Mouse (Mus musculus) ES-E14 (cell line): ENCODE data around the gene 1700037C18Rik. TPM values are rescaled to one million over a fixed set of nuclear protein-coding genes. Genes with fewer than 3 reads are reported as not detected.
A peak's percentile ranks its signal among the peaks of the same experiment; 100 is the strongest.

Experiments
- DNase-seq: peaks from one replicate; pipeline ENCODE4 v3.0.0-alpha.2; 2013; ENCODE audit warnings: low read depth, low spot score
- H3K27ac ChIP-seq: 2 replicates; pipeline ENCODE4 v1.5.1; 2012; ENCODE audit warnings: low read depth, mild to moderate bottlenecking, low read length, moderate library complexity, mixed read lengths; ENCODE audit not compliant: poor library complexity, insufficient read depth, severe bottlenecking
- H3K36me3 ChIP-seq: 2 replicates; pipeline ENCODE4 v1.6.1; 2012; ENCODE audit warnings: mild to moderate bottlenecking, low read length, moderate library complexity, mixed read lengths; ENCODE audit not compliant: control insufficient read depth, poor library complexity, insufficient read depth, severe bottlenecking
- H3K4me1 ChIP-seq, 2 experiments: fragments of 150-350 bp in 1 of 2; sonication (generic) in 1 of 2; 2 replicates each; pipeline ENCODE4 v1.6.1; 2012; ENCODE audit warnings: low read length in 2 of 2, mild to moderate bottlenecking in 1 of 2, mixed read lengths in 1 of 2; ENCODE audit not compliant: control insufficient read depth in 2 of 2, insufficient read depth in 2 of 2, poor library complexity in 1 of 2
- H3K4me3 ChIP-seq, 2 experiments: fragments of 150-350 bp in 1 of 2; sonication (generic) in 1 of 2; 2 replicates each; pipeline ENCODE4 v1.5.1; 2012; ENCODE audit warnings: low read length in 2 of 2, low read depth in 1 of 2, mild to moderate bottlenecking in 1 of 2, mixed read lengths in 1 of 2; ENCODE audit not compliant: insufficient read depth in 1 of 2, poor library complexity in 1 of 2, severe bottlenecking in 1 of 2
- H3K9ac ChIP-seq: 2 replicates; pipeline ENCODE4 v1.6.1; 2012; ENCODE audit warnings: low read depth, mild to moderate bottlenecking, low read length, mixed read lengths; ENCODE audit not compliant: poor library complexity, insufficient read depth, severe bottlenecking
- H3K9me3 ChIP-seq: fragments of 150-350 bp; sonication (generic); 2 replicates; pipeline ENCODE4 v1.6.1; 2012; ENCODE audit warnings: low read depth, mild to moderate bottlenecking, low read length; ENCODE audit not compliant: control insufficient read depth, insufficient read depth
- CHD2 ChIP-seq: IDR thresholded peaks from 2 replicates; pipeline ENCODE4 v1.6.1; 2014; ENCODE audit warnings: mild to moderate bottlenecking, low read depth, low read length, inconsistent platforms
- HCFC1 ChIP-seq: IDR thresholded peaks from 2 replicates; pipeline ENCODE4 v1.6.1; 2012; ENCODE audit warnings: low read length, inconsistent platforms, borderline replicate concordance; ENCODE audit not compliant: insufficient read depth
- MAFK ChIP-seq: IDR thresholded peaks from 2 replicates; pipeline ENCODE4 v1.6.1; 2014; ENCODE audit warnings: mild to moderate bottlenecking, low read depth, low read length, inconsistent platforms; ENCODE audit not compliant: insufficient read depth
- ZC3H11A ChIP-seq: IDR thresholded peaks from 2 replicates; pipeline ENCODE4 v1.6.1; 2012; ENCODE audit warnings: low read depth, mild to moderate bottlenecking, inconsistent platforms, low read length, borderline replicate concordance
- ZNF384 ChIP-seq: IDR thresholded peaks from 2 replicates; pipeline ENCODE4 v1.6.1; 2012; ENCODE audit warnings: low read depth, low read length, inconsistent platforms
- in situ Hi-C, 2 experiments: fragments of 600-800 bp; cut with MboI; formaldehyde crosslinking; loops; one replicate each; pipeline ENCODE4 v1.15.1; 2025; ENCODE audit warnings: low sequenced_read_pairs in 2 of 2, inconsistent platforms in 1 of 2; ENCODE audit not compliant: unreplicated experiment in 2 of 2
- total RNA-seq: library from RNA; depleted of rRNA; stranded (reverse); fragments of 300-350 nt; gene quantifications from 2 replicates; pipeline ENCODE4 v1.2.3, GENCODE M21; 2012

Gene 1700037C18Rik
- total RNA-seq, 1 experiment: 1.7 TPM

DNA sequence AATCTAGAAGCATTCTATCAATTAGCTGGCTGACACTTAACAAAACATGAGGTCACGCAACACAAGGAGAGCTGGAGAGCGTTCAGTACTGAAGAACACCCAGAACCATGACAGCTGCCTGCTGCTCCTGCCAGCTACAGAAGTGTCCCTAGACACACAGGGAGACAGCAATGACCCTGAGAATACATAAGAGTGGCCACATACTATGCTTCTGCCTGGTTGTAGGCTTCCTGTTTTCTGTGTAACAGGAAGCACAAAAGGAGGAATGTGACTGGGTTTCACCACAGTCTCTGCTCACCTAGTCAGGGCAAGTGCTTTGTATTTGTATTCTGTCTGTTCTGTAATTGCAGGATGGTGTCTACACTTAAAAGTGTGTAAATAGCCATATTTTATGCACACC lies 12.3 kb upstream of the 1700037C18Rik start:
- Histone ChIP-seq H3K4me1 (no peaks in the 10 kb centered on the region), H3K27ac (no peak overlapping the region), H3K36me3 (peaks cover 5% of the 10 kb centered on the region; the same call in 1 of the 2 replicates), H3K9ac (no peak overlapping the region), H3K4me3 (no peak overlapping the region), H3K9me3 (no peaks in the 10 kb centered on the region)
- TF ChIP-seq ZC3H11A (no peak), ZNF384 (no peak), CHD2 (no peak), HCFC1 (no peak), MAFK (no peak)
- DNase-seq: no peak
- in situ Hi-C loops: no loop called here

DNA sequence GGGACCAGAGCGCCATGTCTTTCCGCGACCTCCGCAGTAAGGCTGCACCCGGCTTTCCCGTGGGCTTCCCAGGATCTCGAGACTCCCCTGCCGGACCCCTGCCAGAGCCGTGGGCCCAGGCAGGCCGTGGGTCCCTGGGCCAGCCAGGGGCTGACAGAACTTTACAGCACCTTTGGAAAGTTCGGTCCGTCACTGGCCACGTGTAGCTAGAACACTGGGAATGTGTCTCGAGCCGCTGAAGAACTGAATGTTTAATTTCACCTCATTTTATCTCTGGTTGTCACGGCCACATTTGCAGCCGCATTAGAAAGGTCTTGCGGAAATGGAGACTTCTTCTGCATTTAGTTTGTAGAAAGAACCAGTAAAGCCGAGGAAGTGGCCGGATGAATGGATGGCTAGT lies 629 bp upstream of the 1700037C18Rik start:
- TF ChIP-seq ZNF384: no peak
- Histone ChIP-seq H3K9ac (peak overlapping the region; percentile 78), H3K27ac (no peak overlapping the region), H3K36me3 (no peaks in the 10 kb centered on the region), H3K9me3 (no peaks in the 10 kb centered on the region), H3K4me1 (no peaks in the 10 kb centered on the region), H3K4me3 (peak overlapping the region; percentile 71 to 80)
- DNase-seq: no peak
- in situ Hi-C loops: no loop called here

DNA sequence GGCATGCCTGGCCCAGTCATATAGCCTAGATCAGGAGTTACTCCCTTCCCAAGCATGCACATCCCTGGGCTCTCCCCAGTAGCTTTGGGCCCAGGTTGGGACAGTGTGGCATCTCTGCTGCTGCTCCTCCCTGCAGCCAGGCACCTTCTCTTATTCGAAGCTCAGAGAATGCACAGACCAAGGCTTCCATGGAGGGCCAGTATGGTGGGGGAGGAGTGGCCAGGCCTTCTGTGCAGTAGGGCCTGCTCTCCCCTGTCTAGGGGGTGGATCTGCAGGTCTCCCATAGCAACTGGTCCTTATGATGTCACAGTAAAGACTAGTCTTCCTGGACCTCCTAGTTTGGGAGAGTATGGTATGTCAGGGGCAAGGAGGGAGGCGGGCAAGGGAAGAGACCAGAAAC lies 1.0 kb downstream of the 1700037C18Rik start:
- no peaks in the 10 kb centered on the region; the same call in 1 of the 2 replicates for H3K36me3 ChIP-seq
- in situ Hi-C loops: no loop called here
- no peaks in the 10 kb centered on the region for H3K9me3 ChIP-seq
- no peaks in the 10 kb centered on the region for H3K4me1 ChIP-seq
- H3K9ac ChIP-seq: no peak overlapping the region
- TF ChIP-seq MAFK (no peak), ZC3H11A (no peak), ZNF384 (no peak), HCFC1 (no peak)
- no peak overlapping the region for H3K27ac ChIP-seq
- no peak overlapping the region for H3K4me3 ChIP-seq
- DNase-seq: no peak

DNA sequence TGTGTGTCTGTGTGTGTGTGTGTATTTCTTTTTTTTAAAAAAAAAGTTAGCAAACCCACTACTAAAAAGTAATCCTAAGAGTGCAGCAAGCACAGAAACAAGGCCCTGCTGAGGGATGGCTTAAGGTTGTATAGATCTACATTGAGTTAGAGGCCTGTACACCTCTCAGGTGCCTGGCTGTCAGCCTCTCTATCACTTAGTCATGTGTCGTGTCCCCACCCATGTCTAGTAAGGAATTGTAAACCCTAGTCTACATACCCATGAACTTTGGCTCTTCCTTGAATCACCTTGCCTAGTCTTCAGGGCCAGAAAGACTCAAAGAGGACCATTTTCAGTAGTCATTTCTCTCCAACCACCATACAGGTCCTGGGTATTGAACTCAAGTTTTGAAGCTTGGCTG lies 11.9 kb downstream of the 1700037C18Rik start:
- peaks cover 0 to 2% of the 10 kb centered on the region in 2 experiments; a peak in 1 of 4 replicates for H3K4me1 ChIP-seq
- in situ Hi-C loops: no loop called here
- no peak overlapping the region for H3K27ac ChIP-seq
- TF ChIP-seq CHD2 (no peak), ZC3H11A (no peak), HCFC1 (no peak), MAFK (no peak), ZNF384 (no peak)
- DNase-seq: no peak
- H3K9me3 ChIP-seq: no peaks in the 10 kb centered on the region
- peaks cover 17% of the 10 kb centered on the region for H3K36me3 ChIP-seq
- no peak overlapping the region for H3K4me3 ChIP-seq
- H3K9ac ChIP-seq: no peak overlapping the region

DNA sequence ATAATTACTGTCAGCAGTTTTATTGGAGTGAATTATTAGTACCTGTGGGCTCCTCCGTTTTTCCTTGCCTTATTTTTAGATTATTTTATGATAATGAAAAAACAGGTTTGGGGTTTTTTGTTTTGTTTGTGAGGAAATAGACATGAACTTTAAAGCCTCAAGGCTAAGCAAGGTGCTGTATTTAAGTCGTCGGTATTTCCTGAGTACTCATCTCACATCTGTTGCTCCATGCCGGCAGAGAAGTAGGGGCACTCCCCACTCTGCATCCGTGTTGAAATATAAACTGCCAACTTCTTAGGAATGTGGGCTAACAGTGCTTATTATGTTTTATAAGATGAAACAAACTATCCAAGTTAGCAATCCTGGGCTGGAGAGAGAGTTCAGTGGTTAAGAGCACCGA lies 12.4 kb downstream of the 1700037C18Rik start:
- H3K4me1 ChIP-seq: peaks cover 0 to 2% of the 10 kb centered on the region in 2 experiments; a peak in 1 of 4 replicates
- no peak overlapping the region for H3K27ac ChIP-seq
- TF ChIP-seq CHD2: no peak
- TF ChIP-seq MAFK: no peak
- TF ChIP-seq ZNF384: no peak
- TF ChIP-seq ZC3H11A: no peak
- no peak for TF ChIP-seq HCFC1
- H3K4me3 ChIP-seq: no peak overlapping the region
- no peak overlapping the region for H3K9ac ChIP-seq
- no peak for DNase-seq
- peaks cover 16% of the 10 kb centered on the region for H3K36me3 ChIP-seq
- in situ Hi-C loops: no loop called here
- H3K9me3 ChIP-seq: no peaks in the 10 kb centered on the region
